Mouse (Mus musculus) ES-E14 (cell line): ENCODE data around the gene Klk1b3.
"Not testable (repeated sequence)": the region's sequence is repeated elsewhere in the genome, so short reads cannot be mapped to it uniquely, and the experiment has no call there.

Experiments used
- CHD2 ChIP-seq: IDR thresholded peaks from 2 replicates; pipeline ENCODE4 v1.6.1; 2014; ENCODE audit warnings: mild to moderate bottlenecking, low read depth, low read length, inconsistent platforms
- HCFC1 ChIP-seq: IDR thresholded peaks from 2 replicates; pipeline ENCODE4 v1.6.1; 2012; ENCODE audit warnings: low read length, inconsistent platforms, borderline replicate concordance; ENCODE audit not compliant: insufficient read depth
- MAFK ChIP-seq: IDR thresholded peaks from 2 replicates; pipeline ENCODE4 v1.6.1; 2014; ENCODE audit warnings: mild to moderate bottlenecking, low read depth, low read length, inconsistent platforms; ENCODE audit not compliant: insufficient read depth
- ZC3H11A ChIP-seq: IDR thresholded peaks from 2 replicates; pipeline ENCODE4 v1.6.1; 2012; ENCODE audit warnings: low read depth, mild to moderate bottlenecking, inconsistent platforms, low read length, borderline replicate concordance
- ZNF384 ChIP-seq: IDR thresholded peaks from 2 replicates; pipeline ENCODE4 v1.6.1; 2012; ENCODE audit warnings: low read depth, low read length, inconsistent platforms

DNA sequence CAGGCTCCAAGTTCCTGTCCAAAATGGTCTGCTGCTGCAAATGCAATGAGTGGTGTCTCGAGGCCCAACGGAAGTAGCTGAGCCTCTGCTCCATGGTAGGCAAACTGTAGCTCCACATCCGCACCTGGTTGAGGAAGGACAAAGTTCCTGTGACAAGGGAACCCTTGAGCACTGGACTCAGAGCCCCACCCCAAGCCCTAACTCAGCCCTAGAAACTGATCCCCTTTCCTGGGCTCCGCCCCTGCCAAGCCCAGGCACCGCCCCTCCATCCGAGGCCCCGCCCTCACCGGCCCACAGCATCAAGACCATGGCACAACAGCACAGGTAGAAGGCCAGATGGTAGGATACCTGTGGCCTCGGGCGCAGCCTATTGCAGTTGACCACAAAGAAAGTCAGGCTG lies 23.6 kb downstream of the Klk1b3 start:
- not testable (repeated sequence) for TF ChIP-seq MAFK, CHD2, ZNF384, HCFC1, ZC3H11A
